Mouse (Mus musculus) heart, embryonic 12.5 days (tissue): ENCODE results near the gene Gm8994. TPM values are rescaled to one million over a fixed set of nuclear protein-coding genes. Genes with fewer than 3 reads are reported as not detected.
"Not testable (repeated sequence)": the region's sequence is repeated elsewhere in the genome, so short reads cannot be mapped to it uniquely, and the experiment has no call there.

Experiments
- ATAC-seq: fragments of 200-750 bp; cut with Nextera tagmentation; 2 replicates; pipeline ENCODE4 v1.8.0; 2017; ENCODE audit warnings: moderate TSS enrichment, moderate library complexity; ENCODE audit not compliant: insufficient number of reproducible peaks, low FRiP score
- H3K27ac ChIP-seq: fragments of 300-500 bp; sonication (generic); 2 replicates; pipeline ENCODE4 v1.5.1; 2016; ENCODE audit warnings: mild to moderate bottlenecking, moderate library complexity; ENCODE audit not compliant: poor library complexity, severe bottlenecking
- H3K27me3 ChIP-seq: fragments of 300-500 bp; sonication (generic); replicated peaks from 2 replicates; pipeline ENCODE4 v1.6.1; 2016; ENCODE audit warnings: mild to moderate bottlenecking, moderate library complexity
- H3K36me3 ChIP-seq: fragments of 300-500 bp; sonication (generic); 2 replicates; pipeline ENCODE4 v1.6.1; 2016; ENCODE audit warnings: mild to moderate bottlenecking, moderate library complexity
- H3K4me1 ChIP-seq: fragments of 300-500 bp; sonication (generic); replicated peaks from 2 replicates; pipeline ENCODE4 v1.6.1; 2016; ENCODE audit warnings: mild to moderate bottlenecking
- H3K4me2 ChIP-seq: fragments of 300-500 bp; sonication (generic); 2 replicates; pipeline ENCODE4 v1.6.1; 2016; ENCODE audit warnings: mild to moderate bottlenecking, moderate library complexity
- H3K4me3 ChIP-seq: fragments of 300-500 bp; sonication (generic); 2 replicates; pipeline ENCODE4 v1.5.1; 2016; ENCODE audit warnings: mild to moderate bottlenecking
- H3K9ac ChIP-seq: fragments of 300-500 bp; sonication (generic); 2 replicates; pipeline ENCODE4 v1.6.1; 2016; ENCODE audit warnings: mild to moderate bottlenecking, moderate library complexity
- H3K9me3 ChIP-seq: fragments of 300-500 bp; sonication (generic); replicated peaks from 2 replicates; pipeline ENCODE4 v1.6.1; 2016; ENCODE audit warnings: mild to moderate bottlenecking, moderate library complexity
- WGBS: fragments of 180-500 bp; shearing (Covaris S2); methylation state at CpG from one replicate; pipeline ENCODE4 v1.1.7; 2016; 5-methylcytosine and 5-hydroxymethylcytosine counted together
- polyA plus RNA-seq: library from polyadenylated mRNA; unstranded; fragments of >200 nt; fragmentation: Nextera tagmentation; extraction: Ambion mirVana; gene quantifications from 2 replicates; pipeline ENCODE4 v1.2.1, GENCODE M21; 2016

Gm8994 gene
- polyA plus RNA-seq = not detected in 2 replicates

DNA sequence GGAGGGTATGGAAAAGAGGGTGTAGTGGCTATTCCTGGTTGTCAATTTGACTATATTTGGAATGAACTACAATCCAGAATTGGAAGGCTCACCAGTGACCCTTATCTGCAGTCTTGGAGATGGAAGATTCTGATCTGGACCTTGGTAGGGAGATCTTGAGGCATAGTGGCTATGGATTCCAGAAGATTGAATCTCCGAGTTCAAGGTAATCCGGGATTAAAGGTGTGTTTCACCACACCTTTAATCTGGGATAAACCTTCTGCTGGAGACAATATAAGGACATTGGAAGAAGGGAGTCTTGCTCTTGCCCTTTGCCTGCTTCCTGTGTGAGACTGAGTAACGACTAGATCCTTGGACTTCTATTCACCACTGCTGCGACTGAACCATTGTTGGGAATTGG lies at the start of gene Gm8994:
Gene Gm8994 (plus strand): TSS at position 301 of the 400 bp plus-strand sequence.
- H3K27me3 ChIP-seq, H3K4me1 ChIP-seq, H3K4me3 ChIP-seq, H3K9me3 ChIP-seq, H3K4me2 ChIP-seq, H3K36me3 ChIP-seq, H3K27ac ChIP-seq, H3K9ac ChIP-seq, ATAC-seq: not testable (repeated sequence)
- WGBS = 86% methylated on average over 4 of the region's 4 CpGs

DNA sequence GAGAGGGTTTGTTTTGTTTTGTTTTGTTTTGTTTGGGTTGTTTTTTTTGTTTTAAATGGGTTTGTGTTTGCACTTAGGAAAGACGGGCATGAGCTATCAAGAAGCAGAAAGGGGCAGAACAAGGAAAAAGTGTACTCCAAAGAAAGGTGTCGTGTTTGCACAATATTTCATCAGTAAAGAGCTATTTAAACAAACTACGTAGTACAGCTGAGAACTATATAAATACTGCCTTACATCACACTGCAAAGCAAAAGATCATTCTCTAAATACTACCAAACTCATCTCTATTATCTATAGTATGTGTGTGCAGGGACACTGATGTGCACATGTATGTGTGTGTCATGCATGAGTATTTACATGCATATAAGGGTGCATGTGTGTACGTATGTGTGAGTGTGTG lies 49.7 kb upstream of the Gm8994 start:
- Histone ChIP-seq H3K4me3 (no peak overlapping the region), H3K27me3 (no peaks in the 10 kb centered on the region), H3K9ac (no peak overlapping the region), H3K36me3 (no peaks in the 10 kb centered on the region), H3K27ac (no peak overlapping the region), H3K4me1 (no peaks in the 10 kb centered on the region), H3K4me2 (no peak overlapping the region), H3K9me3 (no peaks in the 10 kb centered on the region)
- WGBS = 72% methylated on average over 4 of the region's 4 CpGs
- no peak for ATAC-seq

DNA sequence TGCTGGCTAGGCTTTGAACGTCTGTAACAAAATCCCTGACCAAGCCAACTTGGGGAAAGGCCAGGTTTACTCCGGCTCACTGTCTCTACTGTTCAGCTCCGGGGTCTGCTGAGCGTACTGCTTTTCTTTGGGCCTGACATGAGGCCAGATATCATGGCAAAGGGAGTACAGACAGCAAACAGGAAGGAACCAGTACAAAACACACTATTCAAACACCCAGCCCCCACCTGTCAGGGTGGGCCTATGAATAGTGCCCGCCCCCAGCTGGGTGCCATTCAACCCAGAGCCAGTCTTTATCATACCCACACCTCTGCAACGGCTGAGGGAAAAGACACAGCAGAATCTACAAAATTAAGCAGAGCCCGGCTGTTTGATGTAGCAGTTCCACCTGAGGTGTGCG lies 42.8 kb upstream of the Gm8994 start:
- Histone ChIP-seq H3K4me2 (no peak overlapping the region), H3K27ac (no peak overlapping the region), H3K4me3 (no peak overlapping the region), H3K27me3 (no peaks in the 10 kb centered on the region), H3K9me3 (no peaks in the 10 kb centered on the region; the same call in 1 of the 2 replicates), H3K9ac (no peak overlapping the region), H3K4me1 (no peaks in the 10 kb centered on the region), H3K36me3 (no peaks in the 10 kb centered on the region)
- 75% methylated on average over 8 of the region's 8 CpGs for WGBS
- no peak for ATAC-seq

DNA sequence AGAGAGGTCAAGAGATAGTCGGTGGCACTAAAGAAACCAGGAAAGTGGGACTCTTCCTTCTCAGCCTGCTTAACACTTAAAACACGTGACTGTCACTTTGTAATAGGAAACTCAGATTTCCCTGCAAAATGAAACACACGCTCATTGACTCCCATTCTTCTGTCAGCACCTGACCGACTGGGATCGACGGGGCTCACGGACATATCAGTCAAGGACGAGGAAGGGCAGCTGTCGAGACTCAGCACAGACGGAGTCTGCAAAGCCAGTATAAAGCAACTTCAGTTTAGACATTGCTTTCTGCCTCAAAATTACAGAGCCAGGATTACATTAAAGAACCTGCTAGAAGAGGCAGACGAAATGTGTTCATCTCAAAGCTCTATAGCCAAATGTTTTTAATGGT lies 41.2 kb upstream of the Gm8994 start:
- ATAC-seq = no peak
- Histone ChIP-seq H3K27me3 (no peaks in the 10 kb centered on the region), H3K4me1 (no peaks in the 10 kb centered on the region), H3K9me3 (no peaks in the 10 kb centered on the region; the same call in 1 of the 2 replicates), H3K4me3 (no peak overlapping the region), H3K36me3 (no peaks in the 10 kb centered on the region), H3K27ac (no peak overlapping the region), H3K9ac (no peak overlapping the region), H3K4me2 (no peak overlapping the region)
- WGBS = 41% methylated on average over 11 of the region's 11 CpGs

DNA sequence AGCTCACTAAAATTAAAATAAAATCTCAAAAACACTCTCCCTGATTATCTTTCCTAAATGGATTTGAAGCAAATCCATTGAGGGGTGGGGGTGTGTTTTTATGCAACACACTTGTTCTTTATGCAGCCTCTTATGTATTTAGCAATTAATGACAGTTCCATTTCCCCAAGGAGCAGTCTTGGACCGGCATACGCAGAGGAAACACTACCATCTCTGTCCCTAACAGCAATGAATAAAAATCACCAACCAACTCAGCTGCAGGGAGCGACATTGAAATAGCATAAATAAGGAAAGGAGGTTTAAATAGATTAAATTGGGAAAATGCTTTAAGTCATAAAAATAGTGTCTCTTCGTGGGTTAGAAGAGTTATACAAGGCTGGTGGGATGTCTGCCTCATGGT lies 40.8 kb upstream of the Gm8994 start:
- ATAC-seq = no peak

DNA sequence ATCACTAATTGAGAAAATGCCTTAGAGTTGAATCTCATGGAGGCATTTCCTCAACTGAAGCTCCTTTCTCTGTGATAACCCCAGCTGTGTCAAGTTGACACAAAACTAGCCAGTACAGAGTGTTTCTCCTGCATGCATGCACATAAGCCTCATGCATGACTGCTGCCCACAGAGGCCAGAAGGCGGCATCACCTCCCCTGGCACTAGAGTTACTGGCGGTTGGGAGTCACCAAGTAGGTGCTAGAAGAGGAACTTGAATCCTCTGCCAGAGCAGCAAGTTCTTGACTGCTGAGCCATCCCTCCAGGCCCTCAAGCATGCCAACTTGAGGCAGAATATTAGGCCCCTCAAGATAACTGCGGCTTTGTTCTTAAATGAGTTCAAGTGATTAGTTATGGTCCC lies 35.9 kb upstream of the Gm8994 start:
- H3K4me2 ChIP-seq = no peak overlapping the region
- H3K4me3 ChIP-seq = no peak overlapping the region
- no peaks in the 10 kb centered on the region for H3K4me1 ChIP-seq
- no peak overlapping the region for H3K9ac ChIP-seq
- H3K36me3 ChIP-seq = no peaks in the 10 kb centered on the region
- no peak for ATAC-seq
- no peak overlapping the region for H3K27ac ChIP-seq
- H3K9me3 ChIP-seq = peaks cover 2% of the 10 kb centered on the region; the same call in 1 of the 2 replicates
- H3K27me3 ChIP-seq = no peaks in the 10 kb centered on the region
- WGBS = 83% methylated on average over 3 of the region's 3 CpGs

More for the DNA sequence above, 40.8 kb upstream of the Gm8994 start:
- H3K9ac ChIP-seq = no peak overlapping the region
- H3K27me3 ChIP-seq = no peaks in the 10 kb centered on the region
- no peak overlapping the region for H3K4me2 ChIP-seq
- H3K9me3 ChIP-seq = no peaks in the 10 kb centered on the region; the same call in 1 of the 2 replicates
- 78% methylated on average over 4 of the region's 4 CpGs for WGBS
- H3K4me3 ChIP-seq = no peak overlapping the region
- H3K27ac ChIP-seq = no peak overlapping the region
- no peaks in the 10 kb centered on the region for H3K36me3 ChIP-seq
- no peaks in the 10 kb centered on the region for H3K4me1 ChIP-seq

DNA sequence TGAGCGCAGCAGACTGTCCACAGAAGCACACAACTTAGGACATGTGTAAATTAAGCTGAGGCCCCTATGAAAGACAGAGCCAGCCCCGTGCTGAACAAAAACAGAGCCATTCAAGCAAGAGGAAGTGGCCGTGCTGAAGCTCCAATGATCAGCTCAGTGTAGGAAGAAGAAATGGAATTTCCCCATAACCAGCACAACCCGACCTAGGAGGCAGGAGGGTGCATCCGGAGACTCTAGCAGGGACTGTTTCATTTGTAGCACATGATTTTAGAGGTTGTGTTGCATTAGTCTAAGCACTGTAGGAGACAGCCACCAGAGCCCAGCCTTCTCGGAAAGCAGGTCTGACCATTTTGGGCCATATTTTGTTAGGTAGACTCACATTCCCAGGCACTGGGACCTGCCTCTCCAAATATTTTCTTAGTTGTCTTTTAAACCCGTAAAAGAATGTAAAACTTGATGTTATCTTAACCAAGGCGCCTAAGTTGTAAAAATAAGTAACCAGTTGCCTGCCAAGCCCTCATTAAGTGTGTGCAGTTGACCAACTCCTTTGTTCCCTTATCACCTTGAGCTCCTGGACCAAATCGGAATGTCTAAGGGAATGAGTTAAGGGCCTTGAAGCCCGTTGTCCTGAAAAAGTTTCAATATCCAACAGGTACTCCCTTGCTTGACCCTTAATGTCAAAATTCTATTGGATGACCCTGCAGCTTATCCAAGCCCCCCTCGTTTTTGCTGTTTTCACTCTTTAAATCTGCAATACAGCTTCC lies 35.2 kb upstream of the Gm8994 start:
- H3K36me3 ChIP-seq = no peaks in the 10 kb centered on the region
- no peak overlapping the region for H3K4me3 ChIP-seq
- H3K4me1 ChIP-seq = no peaks in the 10 kb centered on the region
- H3K9ac ChIP-seq = no peak overlapping the region
- H3K27me3 ChIP-seq = no peaks in the 10 kb centered on the region
- WGBS = 67% methylated on average over 11 of the region's 11 CpGs
- peaks cover 2% of the 10 kb centered on the region; the same call in 1 of the 2 replicates for H3K9me3 ChIP-seq
- H3K27ac ChIP-seq = no peak overlapping the region
- H3K4me2 ChIP-seq = no peak overlapping the region
- no peak for ATAC-seq

DNA sequence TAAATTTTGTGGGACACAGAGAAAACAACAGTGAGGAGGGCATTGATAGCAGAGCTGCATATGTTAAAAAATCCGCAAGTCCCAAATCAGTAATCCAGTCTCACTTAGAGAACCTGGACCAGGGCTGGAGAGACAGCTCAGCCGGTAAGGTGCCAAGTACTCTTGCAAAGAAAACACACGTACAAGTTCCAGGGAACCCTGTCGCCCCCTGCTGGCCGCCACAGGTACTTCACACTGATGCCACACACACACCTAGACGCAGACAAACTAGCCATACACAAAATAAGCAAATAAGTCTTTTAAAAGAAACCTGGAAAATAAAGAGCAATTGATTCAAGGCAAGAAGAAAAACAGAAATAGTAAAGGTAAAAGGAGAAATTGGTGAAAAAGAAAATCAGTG lies 33.6 kb upstream of the Gm8994 start:
- H3K4me1 ChIP-seq = no peaks in the 10 kb centered on the region
- ATAC-seq = no peak
- no peak overlapping the region for H3K27ac ChIP-seq
- peaks cover 2% of the 10 kb centered on the region; the same call in 1 of the 2 replicates for H3K9me3 ChIP-seq
- 83% methylated on average over 6 of the region's 6 CpGs for WGBS
- no peak overlapping the region for H3K4me3 ChIP-seq
- H3K9ac ChIP-seq = no peak overlapping the region
- no peaks in the 10 kb centered on the region for H3K27me3 ChIP-seq
- H3K36me3 ChIP-seq = no peaks in the 10 kb centered on the region
- H3K4me2 ChIP-seq = no peak overlapping the region

DNA sequence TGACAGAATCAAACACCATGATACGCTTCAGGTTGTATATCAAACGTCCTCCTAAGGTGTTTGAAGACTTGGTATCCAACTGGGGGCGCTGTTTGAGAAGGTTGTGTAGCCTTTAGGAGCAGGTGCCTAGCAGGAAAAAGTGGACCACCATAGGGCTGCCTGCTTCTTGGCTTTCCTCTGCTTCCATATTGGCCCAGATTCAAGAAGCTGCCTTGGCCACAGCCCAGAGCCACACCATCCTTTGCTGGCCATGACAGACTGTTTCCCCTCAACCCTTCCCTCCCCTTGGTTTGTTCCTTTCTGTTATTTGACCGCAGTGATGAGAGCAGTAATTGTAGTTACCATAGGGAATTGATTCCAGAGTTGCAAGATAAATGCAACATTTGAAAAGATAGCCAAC lies 31.5 kb upstream of the Gm8994 start:
- Histone ChIP-seq H3K9me3 (0 out of 2 replicates have a peak, but pooled peaks cover 2% of the 10 kb centered on the region), H3K4me3 (no peak overlapping the region), H3K27me3 (no peaks in the 10 kb centered on the region), H3K4me1 (no peaks in the 10 kb centered on the region), H3K9ac (no peak overlapping the region), H3K4me2 (no peak overlapping the region), H3K36me3 (no peaks in the 10 kb centered on the region), H3K27ac (no peak overlapping the region)
- ATAC-seq = no peak
- 71% methylated on average over 4 of the region's 4 CpGs for WGBS

DNA sequence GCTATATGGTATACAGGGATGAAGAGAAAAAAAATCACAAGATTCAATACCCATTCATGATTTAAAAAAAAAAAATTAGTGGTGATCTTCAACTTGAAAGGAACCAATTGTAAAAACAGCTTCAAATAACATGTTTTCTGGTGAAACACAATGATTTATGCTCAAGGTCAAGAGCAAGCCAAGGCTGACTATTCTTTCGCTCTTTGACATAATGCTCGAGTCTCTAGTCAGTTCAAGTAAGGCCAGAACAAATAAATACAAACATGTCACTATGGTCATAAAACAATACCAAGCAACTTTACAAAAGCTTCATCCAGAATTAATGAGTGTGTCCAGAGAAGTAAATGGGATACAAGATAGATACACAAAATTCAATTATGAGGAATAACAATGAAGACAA lies 31.1 kb upstream of the Gm8994 start:
- no peak for ATAC-seq
- Histone ChIP-seq H3K4me1 (no peaks in the 10 kb centered on the region), H3K9ac (no peak overlapping the region), H3K27ac (no peak overlapping the region), H3K9me3 (0 out of 2 replicates have a peak, but pooled peaks cover 2% of the 10 kb centered on the region), H3K4me2 (no peak overlapping the region), H3K36me3 (no peaks in the 10 kb centered on the region), H3K4me3 (no peak overlapping the region), H3K27me3 (no peaks in the 10 kb centered on the region)
- WGBS = 85% methylated on average over 2 of the region's 2 CpGs

DNA sequence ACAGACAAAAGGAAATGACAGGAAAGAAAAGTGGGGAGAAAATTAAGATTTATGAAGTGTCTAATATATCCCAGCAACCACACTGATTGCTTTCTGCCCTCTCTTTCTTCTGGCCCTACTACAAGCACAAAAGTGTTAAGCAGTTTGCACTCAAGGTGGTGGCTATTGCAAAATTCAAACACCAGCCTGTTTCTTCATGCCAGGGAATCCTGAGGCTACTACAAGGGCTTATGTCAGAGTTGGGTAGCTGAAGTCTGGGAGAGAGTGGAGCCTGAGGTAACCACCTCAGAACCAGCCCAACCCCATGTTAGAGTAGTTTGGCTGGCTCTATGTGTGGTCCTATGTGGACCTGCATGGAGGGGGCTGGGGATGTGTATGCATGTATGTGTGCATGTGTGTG lies 23.8 kb upstream of the Gm8994 start:
- no peak for ATAC-seq

More for the DNA sequence above, 23.8 kb upstream of the Gm8994 start:
- Histone ChIP-seq H3K9me3 (no peaks in the 10 kb centered on the region), H3K36me3 (no peaks in the 10 kb centered on the region), H3K27ac (no peak overlapping the region), H3K4me2 (no peak overlapping the region), H3K4me1 (no peaks in the 10 kb centered on the region), H3K27me3 (no peaks in the 10 kb centered on the region), H3K9ac (no peak overlapping the region), H3K4me3 (no peak overlapping the region)
